Mouse (Mus musculus) liver, embryonic 11.5 days (tissue): ENCODE measurements around the gene Ndrg4. TPM values are rescaled to one million over a fixed set of nuclear protein-coding genes. Genes with fewer than 3 reads are reported as not detected.
A peak's percentile ranks its signal among the peaks of the same experiment; 100 is the strongest.

ENCODE experiments used
- ATAC-seq: fragments of 200-750 bp; cut with Nextera tagmentation; replicated peaks from 2 replicates; pipeline ENCODE4 v1.8.0; 2017; ENCODE audit warnings: moderate number of reproducible peaks, mild to moderate bottlenecking, moderate TSS enrichment, moderate library complexity; ENCODE audit not compliant: low FRiP score
- DNase-seq: peaks from one replicate; pipeline ENCODE4 v3.0.0-alpha.2; 2017; ENCODE audit warnings: low spot score
- H3K27ac ChIP-seq: fragments of 300-500 bp; sonication (generic); 2 replicates; pipeline ENCODE4 v1.5.1; 2014; ENCODE audit warnings: mild to moderate bottlenecking, low read depth, low read length, control low read depth
- H3K27me3 ChIP-seq: fragments of 300-500 bp; sonication (generic); replicated peaks from 2 replicates; pipeline ENCODE4 v1.6.1; 2014; ENCODE audit warnings: low read length, mixed read lengths; ENCODE audit not compliant: control insufficient read depth, insufficient read depth
- H3K36me3 ChIP-seq: fragments of 300-500 bp; sonication (generic); 2 replicates; pipeline ENCODE4 v1.6.1; 2014; ENCODE audit warnings: mild to moderate bottlenecking, low read length, moderate library complexity, mixed read lengths; ENCODE audit not compliant: control insufficient read depth, insufficient read depth
- H3K4me1 ChIP-seq: fragments of 300-500 bp; sonication (generic); replicated peaks from 2 replicates; pipeline ENCODE4 v1.6.1; 2014; ENCODE audit warnings: low read length, mixed read lengths; ENCODE audit not compliant: control insufficient read depth, insufficient read depth
- H3K4me2 ChIP-seq: fragments of 300-500 bp; sonication (generic); 2 replicates; pipeline ENCODE4 v1.6.1; 2014; ENCODE audit warnings: mild to moderate bottlenecking, control low read depth, moderate library complexity
- H3K4me3 ChIP-seq: fragments of 300-500 bp; sonication (generic); 2 replicates; pipeline ENCODE4 v1.5.1; 2014; ENCODE audit warnings: low read depth, low read length, control low read depth
- H3K9ac ChIP-seq: fragments of 300-500 bp; sonication (generic); 2 replicates; pipeline ENCODE4 v1.6.1; 2014; ENCODE audit warnings: low read depth, low read length, control low read depth
- H3K9me3 ChIP-seq: fragments of 300-500 bp; sonication (generic); 2 replicates; pipeline ENCODE4 v1.6.1; 2016; ENCODE audit warnings: low read length, inconsistent platforms, mixed read lengths; ENCODE audit not compliant: control insufficient read depth
- WGBS: fragments of 180-500 bp; shearing (Covaris S2); extraction: QIAGEN DNeasy Blood & Tissue Kit; methylation state at CpG from one replicate; pipeline ENCODE4 v1.1.7; 2014; 5-methylcytosine and 5-hydroxymethylcytosine counted together
- polyA plus RNA-seq: library from polyadenylated mRNA; unstranded; fragments of >200 nt; fragmentation: Nextera tagmentation; extraction: Ambion mirVana; gene quantifications from 2 replicates; pipeline ENCODE4 v1.2.1, GENCODE M21; 2014

Ndrg4 gene
- polyA plus RNA-seq, 1 experiment from 2014 or later, result 4.7 TPM

DNA sequence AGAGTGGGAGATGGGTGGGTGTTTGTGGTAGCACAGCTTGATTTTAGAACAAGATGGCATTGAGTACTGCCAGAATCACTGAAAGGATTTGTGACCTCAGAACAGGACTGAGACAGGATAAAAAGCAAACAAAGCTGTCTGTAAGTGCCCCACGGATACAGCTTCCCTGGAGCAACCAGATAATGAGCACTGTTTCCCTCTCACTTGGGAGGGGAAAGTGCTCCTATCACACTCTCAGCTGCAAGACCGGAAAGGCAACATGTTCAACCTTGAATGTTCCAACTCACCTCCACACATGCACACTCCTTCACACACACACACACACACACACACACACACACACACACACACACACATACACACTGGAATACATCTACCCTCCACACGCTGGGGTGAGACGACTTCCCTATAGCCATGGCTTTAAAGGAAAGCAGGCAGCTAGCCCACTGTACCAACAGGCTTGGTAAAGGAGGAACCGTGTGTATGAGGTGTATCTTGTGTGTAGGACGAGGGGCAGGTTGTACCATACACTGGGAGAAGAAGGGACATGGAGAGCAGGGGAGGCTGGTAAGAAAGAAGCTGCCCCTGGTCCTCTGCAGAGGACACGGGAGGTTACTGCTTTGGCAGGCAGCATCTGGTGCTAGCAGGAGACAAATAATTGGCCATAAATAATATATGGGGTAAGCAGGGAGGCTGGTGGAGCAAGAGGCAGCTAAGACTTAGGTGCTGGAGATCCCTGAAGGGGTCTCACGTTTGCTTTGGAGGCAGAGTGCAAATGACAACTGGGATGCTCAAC lies 8.4 kb upstream of the Ndrg4 start:
- Histone ChIP-seq H3K4me2 (no peak overlapping the region), H3K9me3 (no peaks in the 10 kb centered on the region), H3K9ac (no peak overlapping the region), H3K27me3 (peaks cover 7% of the 10 kb centered on the region), H3K27ac (no peak overlapping the region), H3K4me3 (no peak overlapping the region), H3K4me1 (0 out of 2 replicates have a peak, but pooled peaks cover 3% of the 10 kb centered on the region), H3K36me3 (no peaks in the 10 kb centered on the region)
- ATAC-seq (no peak), DNase-seq (no peak)
- 44% methylated on average over 8 of the region's 8 CpGs for WGBS

DNA sequence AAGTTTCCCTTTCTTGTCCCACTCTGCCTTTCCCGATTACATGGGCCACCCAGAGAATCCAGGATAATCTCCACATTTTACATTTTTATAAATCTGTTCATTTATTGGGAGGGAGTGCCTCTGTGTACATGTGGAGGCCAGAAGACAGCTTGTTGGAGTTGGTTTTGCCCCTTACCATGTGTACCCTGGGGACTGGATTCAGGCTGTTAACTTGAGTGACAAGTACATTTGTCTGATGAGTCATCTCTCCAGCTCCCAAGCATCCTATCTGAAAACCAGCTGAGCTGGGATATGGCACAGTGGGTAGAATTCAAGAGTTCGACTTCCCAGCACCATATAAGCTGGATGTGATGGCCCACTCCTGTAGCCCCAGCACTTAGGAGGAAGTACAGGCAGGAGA lies 6.8 kb upstream of the Ndrg4 start:
- Histone ChIP-seq H3K27me3 (peaks cover 21% of the 10 kb centered on the region), H3K4me2 (no peak overlapping the region), H3K9ac (no peak overlapping the region), H3K36me3 (no peaks in the 10 kb centered on the region), H3K27ac (no peak overlapping the region), H3K9me3 (no peaks in the 10 kb centered on the region), H3K4me1 (0 out of 2 replicates have a peak, but pooled peaks cover 3% of the 10 kb centered on the region), H3K4me3 (no peak overlapping the region)
- WGBS, result 77% methylated on average over 2 of the region's 2 CpGs
- DNase-seq (no peak), ATAC-seq (no peak)

DNA sequence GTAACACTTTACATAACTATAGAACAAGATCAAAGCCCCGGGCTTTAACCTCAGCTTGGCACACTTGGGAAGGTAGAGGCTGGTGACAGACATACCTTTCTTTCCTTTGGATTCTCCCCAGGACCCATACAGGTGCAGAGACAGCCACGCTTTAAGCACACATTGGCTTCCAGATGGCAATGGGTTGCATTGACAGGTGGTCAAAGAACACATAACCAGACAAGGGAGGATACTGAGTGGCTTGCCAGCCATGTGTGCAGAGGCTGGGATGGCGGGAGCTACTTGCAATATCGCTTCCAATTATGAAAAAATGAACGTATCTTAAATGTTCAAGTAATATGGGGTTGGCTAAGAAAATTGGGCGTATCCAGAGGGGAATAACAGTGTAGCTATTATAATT lies 4.9 kb upstream of the Ndrg4 start:
- Histone ChIP-seq H3K9ac (no peak overlapping the region), H3K4me1 (0 out of 2 replicates have a peak, but pooled peaks cover 3% of the 10 kb centered on the region), H3K27me3 (peaks cover 39% of the 10 kb centered on the region), H3K4me2 (no peak overlapping the region), H3K27ac (no peak overlapping the region), H3K4me3 (no peak overlapping the region), H3K36me3 (no peaks in the 10 kb centered on the region), H3K9me3 (no peaks in the 10 kb centered on the region)
- ATAC-seq, result no peak
- WGBS, result 79% methylated on average over 6 of the region's 6 CpGs
- DNase-seq, result no peak

DNA sequence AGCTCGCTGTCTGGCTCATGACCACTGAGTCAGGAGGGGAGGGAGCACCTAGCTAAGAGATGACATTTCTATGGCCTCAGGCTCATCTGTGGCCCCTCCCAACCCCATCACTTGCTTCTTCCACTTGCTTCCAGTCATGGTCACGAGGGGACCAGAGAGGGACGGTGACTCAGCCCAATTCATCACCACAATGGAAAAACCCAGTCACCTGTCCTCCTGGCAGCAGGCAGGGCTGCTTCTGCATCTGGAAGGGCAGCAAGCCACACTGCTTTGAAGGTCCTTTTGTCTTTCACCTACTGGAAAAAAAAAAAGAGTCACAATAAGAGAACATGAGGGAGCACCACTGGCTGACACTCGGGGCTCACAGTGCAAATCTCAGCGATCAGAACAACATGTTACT lies 4.0 kb upstream of the Ndrg4 start:
- DNase-seq (no peak), ATAC-seq (no peak)
- peaks cover 3% of the 10 kb centered on the region; the same call in 1 of the 2 replicates for H3K4me1 ChIP-seq
- H3K4me2 ChIP-seq, result no peak overlapping the region
- H3K36me3 ChIP-seq, result no peaks in the 10 kb centered on the region
- no peak overlapping the region for H3K9ac ChIP-seq
- peaks cover 48% of the 10 kb centered on the region for H3K27me3 ChIP-seq
- no peak overlapping the region for H3K4me3 ChIP-seq
- no peak overlapping the region for H3K27ac ChIP-seq
- H3K9me3 ChIP-seq, result no peaks in the 10 kb centered on the region
- WGBS, result 59% methylated on average over 5 of the region's 5 CpGs

DNA sequence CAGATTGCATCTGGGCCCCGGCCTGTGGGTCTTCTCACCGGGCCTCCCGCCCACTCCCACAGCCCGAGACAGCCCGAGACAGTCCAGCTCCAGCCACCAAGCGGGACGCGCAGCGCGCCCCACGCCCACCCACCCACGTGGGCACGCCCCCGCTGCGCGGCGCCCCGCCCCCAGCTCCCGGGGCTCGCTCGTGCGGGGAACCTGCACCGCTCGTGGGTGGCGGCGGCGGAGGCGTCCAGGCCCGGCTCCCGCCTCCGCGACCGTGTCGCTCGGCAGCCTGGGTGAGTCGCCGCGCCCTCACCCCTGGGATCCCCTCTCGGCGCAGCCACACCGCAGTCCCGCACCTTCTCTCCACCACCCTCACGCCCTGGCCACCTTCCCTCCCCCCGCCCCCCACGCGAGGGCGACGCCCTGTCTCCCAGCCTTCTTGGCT lies 827 bp downstream of the Ndrg4 start:
- DNase-seq (no peak), ATAC-seq (no peak)
- Histone ChIP-seq H3K9ac (no peak overlapping the region), H3K4me3 (peak overlapping the region; percentile 48), H3K27me3 (peaks cover 85% of the 10 kb centered on the region), H3K27ac (no peak overlapping the region), H3K36me3 (no peaks in the 10 kb centered on the region), H3K9me3 (no peaks in the 10 kb centered on the region), H3K4me1 (peaks cover 3% of the 10 kb centered on the region; the same call in 1 of the 2 replicates), H3K4me2 (peak overlapping the region; percentile 80)
- WGBS, result 0% methylated on average over 18 of the region's 48 CpGs

DNA sequence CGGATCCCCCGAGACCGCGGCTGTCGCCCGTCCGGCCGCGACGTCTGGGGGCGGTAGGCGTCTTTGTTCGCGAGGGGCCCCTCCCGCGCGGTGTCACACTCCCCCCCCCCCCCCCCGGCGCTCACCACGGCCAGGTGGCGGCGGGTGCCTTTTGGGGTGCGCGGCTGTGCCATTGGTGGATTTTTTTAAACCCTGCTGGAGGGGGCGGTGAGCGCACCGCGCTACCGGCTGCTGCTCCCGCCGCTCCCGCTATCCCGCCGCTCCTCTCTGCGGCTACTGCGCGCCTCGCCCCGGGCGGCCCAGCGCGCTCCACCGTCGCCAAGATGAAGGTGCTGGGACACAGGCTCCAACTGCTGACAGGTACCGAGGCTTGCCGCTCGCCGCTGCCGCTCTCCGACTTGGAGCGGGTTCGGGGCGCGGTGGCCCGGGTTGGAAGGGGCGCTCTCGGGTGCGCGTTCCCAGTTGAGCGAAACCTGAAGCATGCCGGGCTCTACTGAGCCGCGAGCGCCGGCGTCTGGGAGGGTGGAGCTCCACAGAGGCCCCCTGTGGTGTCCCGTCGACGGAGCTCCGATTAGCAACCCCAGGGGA lies 1.3 kb downstream of the Ndrg4 start:
- Histone ChIP-seq H3K27me3 (peaks cover 84% of the 10 kb centered on the region), H3K36me3 (no peaks in the 10 kb centered on the region), H3K4me2 (peak overlapping the region; percentile 80), H3K9me3 (no peaks in the 10 kb centered on the region), H3K27ac (no peak overlapping the region), H3K9ac (no peak overlapping the region), H3K4me1 (peaks cover 3% of the 10 kb centered on the region; the same call in 1 of the 2 replicates), H3K4me3 (peak overlapping the region; percentile 48)
- ATAC-seq (no peak), DNase-seq (peak; percentile 53)
- WGBS, result 1% methylated on average over 58 of the region's 70 CpGs

DNA sequence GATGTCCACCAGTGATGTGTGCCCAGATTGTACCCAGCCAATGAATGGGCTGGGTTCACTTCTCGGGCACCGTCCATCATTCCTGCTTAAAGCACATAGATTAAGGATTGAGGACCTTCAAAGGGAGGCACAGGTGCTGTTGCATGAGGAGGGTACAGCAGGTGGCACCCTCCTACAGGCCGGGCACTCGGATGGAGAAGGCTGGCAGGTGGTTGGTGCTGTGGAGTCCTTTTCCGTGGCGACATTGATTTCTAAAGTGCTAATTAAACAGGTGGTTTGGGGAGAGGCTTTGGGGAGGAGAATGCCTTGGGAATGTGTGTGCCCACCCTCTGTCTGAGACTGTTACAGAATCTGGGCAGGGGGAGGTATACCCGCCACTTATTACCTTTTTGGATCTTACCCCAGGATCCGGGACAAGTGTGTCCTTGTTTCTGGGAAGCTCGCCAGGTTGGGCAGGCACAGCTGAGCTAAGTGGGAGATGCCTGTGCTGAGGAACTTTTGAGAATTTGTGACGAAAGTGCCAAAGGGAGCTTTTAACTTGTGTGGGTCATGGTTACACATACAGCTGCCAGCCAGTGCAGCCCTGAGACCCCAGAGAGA lies 11.4 kb downstream of the Ndrg4 start:
- Histone ChIP-seq H3K4me1 (no peaks in the 10 kb centered on the region), H3K36me3 (no peaks in the 10 kb centered on the region), H3K4me3 (no peak overlapping the region), H3K9me3 (no peaks in the 10 kb centered on the region), H3K27ac (no peak overlapping the region), H3K4me2 (no peak overlapping the region), H3K27me3 (peaks cover 15% of the 10 kb centered on the region), H3K9ac (no peak overlapping the region)
- ATAC-seq (no peak), DNase-seq (no peak)
- WGBS, result 71% methylated on average over 10 of the region's 10 CpGs

DNA sequence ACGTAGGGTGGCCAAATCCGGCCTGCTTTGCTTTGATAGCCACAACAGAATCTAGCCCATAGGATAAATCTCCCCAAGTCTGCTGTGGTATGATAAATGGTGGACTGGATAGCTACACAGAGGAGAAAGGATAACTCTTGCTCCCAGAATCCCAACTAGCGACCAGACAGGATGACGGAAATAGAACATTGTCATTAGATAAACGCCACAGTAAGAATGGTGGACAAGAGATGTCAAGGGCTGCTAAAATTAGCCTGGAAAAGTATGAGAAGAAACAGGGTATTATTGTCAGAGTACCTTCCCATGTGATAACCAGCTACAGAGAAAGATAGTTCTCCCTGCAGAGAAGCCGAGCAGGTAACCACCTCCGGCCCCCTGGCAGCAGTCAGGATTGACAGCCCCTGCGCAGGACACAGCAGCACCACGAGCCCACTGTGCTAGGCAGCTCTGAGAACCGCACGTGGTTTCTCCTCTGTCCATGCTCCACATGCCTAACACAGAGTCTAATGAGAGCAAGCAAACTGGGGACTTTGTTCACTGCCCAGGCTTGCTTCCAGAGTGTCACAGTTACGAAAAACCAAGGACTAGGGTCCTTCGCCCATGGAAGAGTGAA lies 14.3 kb downstream of the Ndrg4 start:
- Histone ChIP-seq H3K9ac (no peak overlapping the region), H3K4me3 (no peak overlapping the region), H3K36me3 (no peaks in the 10 kb centered on the region), H3K27me3 (peaks cover 25% of the 10 kb centered on the region), H3K9me3 (no peaks in the 10 kb centered on the region), H3K4me1 (no peaks in the 10 kb centered on the region), H3K4me2 (no peak overlapping the region), H3K27ac (no peak overlapping the region)
- 73% methylated on average over 13 of the region's 13 CpGs for WGBS
- ATAC-seq (no peak), DNase-seq (no peak)
